Mouse (Mus musculus) thymus, adult 2 months (tissue): ENCODE measurements at regions not wholly inside any gene's neighbourhood (a gene's known extent, or its start where the extent isn't known, plus 50 kb on each side); places are given as distances from the start of the nearest gene placed in this dataset.

Experiments
- CTCF ChIP-seq: fragments of 200-500 bp; IDR thresholded peaks from 2 replicates; pipeline ENCODE4 v1.5.1; 2012; ENCODE audit warnings: mild to moderate bottlenecking, control low read depth, low read length, moderate library complexity, borderline replicate concordance; ENCODE audit not compliant: control insufficient read depth, poor library complexity, insufficient read depth; ENCODE audit errors: extremely low read depth
- POLR2A ChIP-seq: fragments of 200-500 bp; IDR thresholded peaks from 2 replicates; pipeline ENCODE4 v1.6.1; 2012; ENCODE audit warnings: mild to moderate bottlenecking, low read length, control low read depth, moderate library complexity; ENCODE audit not compliant: control insufficient read depth, poor library complexity, insufficient read depth; ENCODE audit errors: extremely low read depth

DNA sequence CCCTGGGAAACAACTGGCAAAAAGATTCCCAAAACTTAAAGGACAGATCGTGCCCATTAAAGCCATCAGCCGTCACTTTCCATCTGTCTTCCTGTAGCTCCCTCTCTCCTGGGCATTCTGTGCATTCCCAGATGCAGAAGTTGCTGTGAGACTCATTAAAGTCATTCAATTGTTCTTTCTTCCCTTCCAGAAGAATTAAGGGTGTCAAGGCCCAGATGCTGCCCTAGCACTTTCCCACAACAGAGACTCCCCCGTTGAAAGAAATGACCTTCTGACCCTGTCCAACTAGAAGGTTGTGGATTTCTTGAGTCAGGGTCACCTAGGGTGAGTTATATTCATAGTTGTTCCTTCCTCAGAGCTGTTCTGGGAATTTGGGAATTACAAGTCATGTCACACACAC is 121.7 kb upstream of the Itgb1 start:
- TF ChIP-seq CTCF (no peak), POLR2A (no peak)
